ENCODE assay signal across 16 mouse cellular contexts in the genomic region with DNA sequence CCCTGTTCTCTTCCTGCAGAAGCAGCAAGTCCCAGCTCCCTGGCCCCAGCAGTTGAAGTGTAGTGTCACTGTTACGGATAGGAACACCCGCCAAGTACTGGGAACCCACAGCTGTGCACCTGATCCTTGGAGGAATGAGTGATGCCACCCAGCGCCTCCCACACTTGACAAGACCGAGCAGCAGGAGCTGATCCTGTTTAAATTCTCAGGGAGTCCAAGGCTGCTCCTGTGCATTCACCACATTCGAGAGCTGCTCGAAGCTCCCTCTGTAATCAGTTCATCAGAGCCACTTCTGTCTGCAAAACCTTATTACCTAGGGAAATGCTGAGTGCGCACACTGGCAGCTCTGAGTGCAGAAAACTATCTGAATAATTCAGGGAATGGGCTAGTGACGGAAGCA.
DNase-seq lines count a peak whose midpoint lies in the region; ATAC-seq lines count a peak whose summit lies in the region.
"Had no signal": no experiment of that assay in that cellular context is flagged by ENCODE, and none has a peak within 500 bp of the region (broad histone marks: within the 10 kb centered on the region; RNA-seq: fewer than 3 reads in every experiment).

No protein-coding gene starts in this region.

- H3K27ac ChIP-seq in forebrain, embryonic 16.5 days (ENCODE audit: low read length): 0 out of 2 replicates have a peak overlapping the region, but pooled peaks have one; percentile 10
- H3K27ac ChIP-seq in midbrain, embryonic 15.5 days: peak overlapping the region; percentile 25; the same call in 1 of the 2 replicates
- H3K27ac ChIP-seq: embryonic facial prominence, embryonic 13.5 days; gastrocnemius, adult 2 months; layer of hippocampus, adult 2 months had no signal

- no peaks in the 10 kb centered on the region for H3K27me3 ChIP-seq in forebrain, embryonic 16.5 days (replicated peaks; ENCODE audit: control insufficient read depth, insufficient read depth, low read length)
- H3K27me3 ChIP-seq in midbrain, embryonic 15.5 days (replicated peaks): no peaks in the 10 kb centered on the region
- H3K27me3 ChIP-seq: CH12.LX; embryonic facial prominence, embryonic 13.5 days; heart, embryonic 12.5 days had no signal

- peaks cover 19% of the 10 kb centered on the region for H3K4me1 ChIP-seq in forebrain, embryonic 16.5 days (replicated peaks; ENCODE audit: control insufficient read depth, insufficient read depth, low read length)
- peaks cover 50% of the 10 kb centered on the region for H3K4me1 ChIP-seq in midbrain, embryonic 15.5 days

- no peaks in the 10 kb centered on the region for H3K36me3 ChIP-seq in forebrain, embryonic 16.5 days (ENCODE audit: control insufficient read depth, insufficient read depth)
- no peaks in the 10 kb centered on the region for H3K36me3 ChIP-seq in midbrain, embryonic 15.5 days (replicated peaks)
- H3K36me3 ChIP-seq: embryonic facial prominence, embryonic 13.5 days; heart, embryonic 12.5 days had no signal

- DNase-seq in left cerebral cortex, postnatal 25 days (ENCODE audit: low spot score in 2 of 2): peak; percentile 40 to 70
- no peak for DNase-seq in left cerebral cortex, adult 11 months (ENCODE audit: low spot score)
- DNase-seq in ZHBTc4 (ENCODE audit: low read depth, low spot score): peak; percentile 41
- DNase-seq: cerebellum, postnatal 10 days; gastrocnemius, adult 2 months; kidney, adult 18-20 months; thymus, postnatal 14 days had no signal

- intact Hi-C loops in left cerebral cortex, postnatal 25 days (cut with DNase I): no loop called here

- H3K9me3 ChIP-seq in forebrain, embryonic 16.5 days (ENCODE audit: control insufficient read depth, low read length): no peaks in the 10 kb centered on the region
- H3K9me3 ChIP-seq in midbrain, embryonic 15.5 days: no peaks in the 10 kb centered on the region
- H3K9me3 ChIP-seq: embryonic facial prominence, embryonic 13.5 days; heart, embryonic 12.5 days had no signal

- H3K4me2 ChIP-seq in forebrain, embryonic 16.5 days (ENCODE audit: low read length): no peak overlapping the region
- no peak overlapping the region for H3K4me2 ChIP-seq in midbrain, embryonic 15.5 days
- H3K4me2 ChIP-seq: embryonic facial prominence, embryonic 13.5 days; heart, embryonic 12.5 days; liver, embryonic 11.5 days had no signal

- no peak; the same call in 1 of the 2 replicates for ATAC-seq in forebrain, embryonic 16.5 days
- peak; percentile 32; the same call in 1 of the 2 replicates for ATAC-seq in midbrain, embryonic 15.5 days (replicated peaks)
- no peak for ATAC-seq in megakaryocyte-erythroid progenitor cell, adult 5-6 weeks (replicated peaks; ENCODE audit: low FRiP score, low TSS enrichment, poor library complexity, severe bottlenecking)
- no peak for ATAC-seq in monocyte, adult 5-6 weeks (replicated peaks; ENCODE audit: insufficient number of reproducible peaks, low FRiP score, low TSS enrichment, poor library complexity, severe bottlenecking)

- 75% methylated on average over 8 of the region's 8 CpGs for WGBS in forebrain, embryonic 16.5 days
- WGBS in midbrain, embryonic 15.5 days: 46% methylated on average over 8 of the region's 8 CpGs

- H3K4me3 ChIP-seq in forebrain, embryonic 16.5 days (replicated peaks; ENCODE audit: low read length): no peak overlapping the region
- no peak overlapping the region for H3K4me3 ChIP-seq in midbrain, embryonic 15.5 days
- H3K4me3 ChIP-seq: embryonic facial prominence, embryonic 13.5 days; gastrocnemius, adult 2 months; heart, embryonic 12.5 days; layer of hippocampus, adult 2 months had no signal

- H3K9ac ChIP-seq in forebrain, embryonic 16.5 days (replicated peaks; ENCODE audit: low read depth, low read length): no peak overlapping the region
- H3K9ac ChIP-seq in midbrain, embryonic 15.5 days: no peak overlapping the region
- H3K9ac ChIP-seq: embryonic facial prominence, embryonic 13.5 days; heart, embryonic 12.5 days had no signal
